Mouse (Mus musculus): ENCODE results near the gene Gm49318. TPM values are rescaled to one million over a fixed set of nuclear protein-coding genes. Genes with fewer than 3 reads are reported as not detected.

Gm49318 gene
- polyA plus RNA-seq, 1 experiment from 2014 or later, result not detected

- no peak overlapping the region for H3K4me3 ChIP-seq (ENCODE audit: low read depth, low read length)
- H3K36me3 ChIP-seq (ENCODE audit: control insufficient read depth, insufficient read depth, low read length), result peaks cover 66% of the 10 kb centered on the region
- no peaks in the 10 kb centered on the region for H3K9me3 ChIP-seq (ENCODE audit: control insufficient read depth, low read depth, low read length)
- no peak overlapping the region for H3K9ac ChIP-seq (replicated peaks; ENCODE audit: low read depth, low read length)
- no peak overlapping the region for H3K27ac ChIP-seq (ENCODE audit: low read length)
- no peak overlapping the region for H3K4me2 ChIP-seq (replicated peaks; ENCODE audit: low read depth, low read length)
- H3K27me3 ChIP-seq (ENCODE audit: control insufficient read depth, insufficient read depth, low read length), result no peaks in the 10 kb centered on the region
- ATAC-seq (ENCODE audit: insufficient number of reproducible peaks, insufficient read depth, low FRiP score, low read depth), result peak; percentile 51; the same call in 1 of the 2 replicates
- H3K4me1 ChIP-seq (ENCODE audit: control insufficient read depth, insufficient read depth, low read length), result no peaks in the 10 kb centered on the region
- 87% methylated on average over 5 of the region's 5 CpGs for WGBS
Observed at GRCm38 (mm10) chr9:22011055-22011454, 60.0 kb downstream of the Gm49318 start.

- ATAC-seq (ENCODE audit: insufficient number of reproducible peaks, insufficient read depth, low FRiP score, low read depth), result no peak
Observed at GRCm38 (mm10) chr9:22004546-22004945, 66.5 kb downstream of the Gm49318 start.

GRCm38 (mm10) chr9:22003163-22003554 lies 67.9 kb downstream of the Gm49318 start:
- Histone ChIP-seq H3K9ac (replicated peaks; ENCODE audit: low read depth, low read length) (peak overlapping the region; percentile 36), H3K4me3 (ENCODE audit: low read depth, low read length) (peak overlapping the region; percentile 67), H3K36me3 (ENCODE audit: control insufficient read depth, insufficient read depth, low read length) (peaks cover 35% of the 10 kb centered on the region), H3K27ac (ENCODE audit: low read length) (peak overlapping the region; percentile 48; the same call in 1 of the 2 replicates), H3K4me2 (replicated peaks; ENCODE audit: low read depth, low read length) (peak overlapping the region; percentile 66), H3K27me3 (ENCODE audit: control insufficient read depth, insufficient read depth, low read length) (no peaks in the 10 kb centered on the region), H3K9me3 (ENCODE audit: control insufficient read depth, low read depth, low read length) (no peaks in the 10 kb centered on the region), H3K4me1 (ENCODE audit: control insufficient read depth, insufficient read depth, low read length) (peaks cover 16% of the 10 kb centered on the region)
- under 1% methylated on average over 18 of the region's 18 CpGs for WGBS
- no peak for ATAC-seq (ENCODE audit: insufficient number of reproducible peaks, insufficient read depth, low FRiP score, low read depth)

More at GRCm38 (mm10) chr9:22004546-22004945, 66.5 kb downstream of the Gm49318 start:
- WGBS, result 87% methylated on average over 12 of the region's 12 CpGs
- H3K4me3 ChIP-seq (ENCODE audit: low read depth, low read length), result no peak overlapping the region
- peaks cover 42% of the 10 kb centered on the region for H3K36me3 ChIP-seq (ENCODE audit: control insufficient read depth, insufficient read depth, low read length)
- no peaks in the 10 kb centered on the region for H3K9me3 ChIP-seq (ENCODE audit: control insufficient read depth, low read depth, low read length)
- H3K9ac ChIP-seq (replicated peaks; ENCODE audit: low read depth, low read length), result no peak overlapping the region
- no peaks in the 10 kb centered on the region for H3K27me3 ChIP-seq (ENCODE audit: control insufficient read depth, insufficient read depth, low read length)
- H3K27ac ChIP-seq (ENCODE audit: low read length), result no peak overlapping the region
- peaks cover 16% of the 10 kb centered on the region for H3K4me1 ChIP-seq (ENCODE audit: control insufficient read depth, insufficient read depth, low read length)
- no peak overlapping the region for H3K4me2 ChIP-seq (replicated peaks; ENCODE audit: low read depth, low read length)

GRCm38 (mm10) chr9:22002194-22003162 lies 68.6 kb downstream of the Gm49318 start, which contains the start of the genes Ccdc151 and Prkcsh:
TSS of gene Ccdc151 (minus strand) at chr9:22002634.
TSS of gene Prkcsh (plus strand) at chr9:22002806.
- ATAC-seq (ENCODE audit: insufficient number of reproducible peaks, insufficient read depth, low FRiP score, low read depth), result peak; percentile 99
- Histone ChIP-seq H3K9me3 (ENCODE audit: control insufficient read depth, low read depth, low read length) (no peaks in the 10 kb centered on the region), H3K36me3 (ENCODE audit: control insufficient read depth, insufficient read depth, low read length) (peaks cover 32% of the 10 kb centered on the region), H3K4me2 (replicated peaks; ENCODE audit: low read depth, low read length) (peak within 1 kb of the TSS; percentile 66), H3K27me3 (ENCODE audit: control insufficient read depth, insufficient read depth, low read length) (no peaks in the 10 kb centered on the region), H3K9ac (replicated peaks; ENCODE audit: low read depth, low read length) (peak within 1 kb of the TSS; percentile 36), H3K27ac (ENCODE audit: low read length) (peak within 1 kb of the TSS; percentile 48; the same call in 1 of the 2 replicates), H3K4me1 (ENCODE audit: control insufficient read depth, insufficient read depth, low read length) (peaks cover 16% of the 10 kb centered on the region), H3K4me3 (ENCODE audit: low read depth, low read length) (peak within 1 kb of the TSS; percentile 67)
- WGBS, result 7% methylated on average over 57 of the region's 57 CpGs

GRCm38 (mm10) chr9:22001633-22002032 lies 69.4 kb downstream of the Gm49318 start:
- Histone ChIP-seq H3K4me2 (replicated peaks; ENCODE audit: low read depth, low read length) (no peak overlapping the region), H3K4me3 (ENCODE audit: low read depth, low read length) (no peak overlapping the region), H3K27ac (ENCODE audit: low read length) (no peak overlapping the region)

GRCm38 (mm10) chr9:22000296-22000695 lies 70.8 kb downstream of the Gm49318 start:
- Histone ChIP-seq H3K36me3 (ENCODE audit: control insufficient read depth, insufficient read depth, low read length) (peaks cover 12% of the 10 kb centered on the region), H3K9me3 (ENCODE audit: control insufficient read depth, low read depth, low read length) (no peaks in the 10 kb centered on the region), H3K27me3 (ENCODE audit: control insufficient read depth, insufficient read depth, low read length) (no peaks in the 10 kb centered on the region), H3K4me2 (replicated peaks; ENCODE audit: low read depth, low read length) (no peak overlapping the region), H3K4me1 (ENCODE audit: control insufficient read depth, insufficient read depth, low read length) (peaks cover 16% of the 10 kb centered on the region), H3K4me3 (ENCODE audit: low read depth, low read length) (no peak overlapping the region), H3K27ac (ENCODE audit: low read length) (no peak overlapping the region), H3K9ac (replicated peaks; ENCODE audit: low read depth, low read length) (no peak overlapping the region)
- ATAC-seq (ENCODE audit: insufficient number of reproducible peaks, insufficient read depth, low FRiP score, low read depth), result no peak
- WGBS, result 88% methylated on average over 6 of the region's 6 CpGs

More at GRCm38 (mm10) chr9:22001633-22002032, 69.4 kb downstream of the Gm49318 start:
- WGBS, result 88% methylated on average over 4 of the region's 4 CpGs
- ATAC-seq (ENCODE audit: insufficient number of reproducible peaks, insufficient read depth, low FRiP score, low read depth), result no peak
- Histone ChIP-seq H3K36me3 (ENCODE audit: control insufficient read depth, insufficient read depth, low read length) (peaks cover 24% of the 10 kb centered on the region), H3K9me3 (ENCODE audit: control insufficient read depth, low read depth, low read length) (no peaks in the 10 kb centered on the region), H3K4me1 (ENCODE audit: control insufficient read depth, insufficient read depth, low read length) (peaks cover 16% of the 10 kb centered on the region), H3K9ac (replicated peaks; ENCODE audit: low read depth, low read length) (no peak overlapping the region), H3K27me3 (ENCODE audit: control insufficient read depth, insufficient read depth, low read length) (no peaks in the 10 kb centered on the region)

- 85% methylated on average over 3 of the region's 3 CpGs for WGBS
- Histone ChIP-seq H3K36me3 (ENCODE audit: control insufficient read depth, insufficient read depth, low read length) (no peaks in the 10 kb centered on the region), H3K9ac (replicated peaks; ENCODE audit: low read depth, low read length) (no peak overlapping the region), H3K27ac (ENCODE audit: low read length) (no peak overlapping the region), H3K27me3 (ENCODE audit: control insufficient read depth, insufficient read depth, low read length) (peaks cover 8% of the 10 kb centered on the region), H3K4me3 (ENCODE audit: low read depth, low read length) (no peak overlapping the region), H3K4me1 (ENCODE audit: control insufficient read depth, insufficient read depth, low read length) (no peaks in the 10 kb centered on the region), H3K4me2 (replicated peaks; ENCODE audit: low read depth, low read length) (no peak overlapping the region), H3K9me3 (ENCODE audit: control insufficient read depth, low read depth, low read length) (no peaks in the 10 kb centered on the region)
- no peak for ATAC-seq (ENCODE audit: insufficient number of reproducible peaks, insufficient read depth, low FRiP score, low read depth)
Observed at GRCm38 (mm10) chr9:21996178-21996867, 74.7 kb downstream of the Gm49318 start.

GRCm38 (mm10) chr9:21992227-21992626 lies 78.8 kb downstream of the Gm49318 start:
- no peak for ATAC-seq (ENCODE audit: insufficient number of reproducible peaks, insufficient read depth, low FRiP score, low read depth)

More at GRCm38 (mm10) chr9:21992227-21992626, 78.8 kb downstream of the Gm49318 start:
- Histone ChIP-seq H3K27me3 (ENCODE audit: control insufficient read depth, insufficient read depth, low read length) (peaks cover 42% of the 10 kb centered on the region), H3K4me1 (ENCODE audit: control insufficient read depth, insufficient read depth, low read length) (peaks cover 12% of the 10 kb centered on the region; the same call in 1 of the 2 replicates), H3K27ac (ENCODE audit: low read length) (no peak overlapping the region), H3K9me3 (ENCODE audit: control insufficient read depth, low read depth, low read length) (no peaks in the 10 kb centered on the region), H3K4me2 (replicated peaks; ENCODE audit: low read depth, low read length) (no peak overlapping the region), H3K9ac (replicated peaks; ENCODE audit: low read depth, low read length) (no peak overlapping the region), H3K4me3 (ENCODE audit: low read depth, low read length) (no peak overlapping the region), H3K36me3 (ENCODE audit: control insufficient read depth, insufficient read depth, low read length) (no peaks in the 10 kb centered on the region)
- WGBS, result 68% methylated on average over 4 of the region's 4 CpGs

All from stomach, embryonic 14.5 days (tissue).